Mouse (Mus musculus) forebrain, embryonic 12.5 days (tissue): Measurements from ENCODE around the gene Mief2. TPM values are rescaled to one million over a fixed set of nuclear protein-coding genes. Genes with fewer than 3 reads are reported as not detected.

Experiments used
- ATAC-seq: fragments of 200-750 bp; cut with Nextera tagmentation; 2 replicates; pipeline ENCODE4 v1.8.0; 2017; ENCODE audit warnings: moderate TSS enrichment; ENCODE audit not compliant: low FRiP score
- H3K27ac ChIP-seq: fragments of 300-500 bp; sonication (generic); 2 replicates; pipeline ENCODE4 v1.5.1; 2016; ENCODE audit warnings: mild to moderate bottlenecking
- H3K27me3 ChIP-seq: fragments of 300-500 bp; sonication (generic); 2 replicates; pipeline ENCODE4 v1.6.1; 2016; ENCODE audit warnings: mild to moderate bottlenecking
- H3K36me3 ChIP-seq: fragments of 300-500 bp; sonication (generic); replicated peaks from 2 replicates; pipeline ENCODE4 v1.6.1; 2016; ENCODE audit warnings: mild to moderate bottlenecking
- H3K4me1 ChIP-seq: fragments of 300-500 bp; sonication (generic); 2 replicates; pipeline ENCODE4 v1.6.1; 2016
- H3K4me2 ChIP-seq: fragments of 300-500 bp; sonication (generic); 2 replicates; pipeline ENCODE4 v1.6.1; 2016; ENCODE audit warnings: mild to moderate bottlenecking, moderate library complexity
- H3K4me3 ChIP-seq: fragments of 300-500 bp; sonication (generic); replicated peaks from 2 replicates; pipeline ENCODE4 v1.5.1; 2016; ENCODE audit warnings: mild to moderate bottlenecking
- H3K9ac ChIP-seq: fragments of 300-500 bp; sonication (generic); 2 replicates; pipeline ENCODE4 v1.6.1; 2016; ENCODE audit warnings: mild to moderate bottlenecking
- H3K9me3 ChIP-seq: fragments of 300-500 bp; sonication (generic); 2 replicates; pipeline ENCODE4 v1.6.1; 2016
- WGBS: fragments of 180-500 bp; shearing (Covaris S2); methylation state at CpG from one replicate; pipeline ENCODE4 v1.1.7; 2016; 5-methylcytosine and 5-hydroxymethylcytosine counted together
- polyA plus RNA-seq: library from polyadenylated mRNA; unstranded; fragments of >200 nt; fragmentation: Nextera tagmentation; extraction: Ambion mirVana; gene quantifications from 2 replicates; pipeline ENCODE4 v1.2.1, GENCODE M21; 2016

Mief2 gene
- polyA plus RNA-seq = 15.4 and 17.9 TPM in 2 replicates

DNA sequence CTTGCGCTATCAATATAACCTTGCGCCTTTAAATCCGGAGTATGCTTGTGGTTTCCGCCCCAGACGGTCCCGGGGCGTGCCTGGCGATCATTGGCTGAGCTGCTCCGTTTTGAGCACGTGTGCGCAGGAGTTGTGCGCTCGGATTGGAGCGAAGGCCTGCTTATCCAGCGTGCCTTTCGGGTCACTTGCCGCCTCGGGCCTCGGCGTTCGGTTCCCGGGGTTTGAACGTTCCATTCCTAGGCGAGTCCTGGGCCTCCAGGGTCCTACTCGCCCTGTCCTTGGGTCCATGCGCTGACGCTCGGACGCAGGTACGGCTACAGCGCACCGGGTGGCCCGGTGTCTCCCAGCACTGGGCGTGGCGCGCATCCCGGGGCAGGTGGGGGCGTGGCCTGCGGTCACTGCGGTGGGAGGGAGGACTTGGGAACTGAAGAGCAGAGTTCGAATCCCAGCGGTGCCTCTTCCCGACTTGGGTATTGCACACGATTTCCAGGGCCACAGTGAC, at the start of gene Mief2:
Gene Mief2 (plus strand): TSS at position 139 of the 502 bp plus-strand sequence.
- Histone ChIP-seq H3K4me2 (peak within 1 kb of the TSS; percentile 65), H3K36me3 (peaks cover 42% of the 10 kb centered on the region), H3K27me3 (no peaks in the 10 kb centered on the region), H3K9me3 (no peaks in the 10 kb centered on the region), H3K4me3 (peak within 1 kb of the TSS; percentile 80), H3K9ac (peak within 1 kb of the TSS; percentile 88), H3K4me1 (peaks cover 26% of the 10 kb centered on the region), H3K27ac (peak within 1 kb of the TSS; percentile 84)
- ATAC-seq = peak; percentile 93
- under 1% methylated on average over 44 of the region's 44 CpGs for WGBS

GRCm38 (mm10) chr11:60696165-60696564, 32.0 kb upstream of the Mief2 start:
- Histone ChIP-seq H3K9ac (no peak overlapping the region), H3K4me1 (peaks cover 17% of the 10 kb centered on the region), H3K27me3 (no peaks in the 10 kb centered on the region), H3K4me2 (no peak overlapping the region), H3K36me3 (no peaks in the 10 kb centered on the region), H3K27ac (no peak overlapping the region), H3K9me3 (no peaks in the 10 kb centered on the region), H3K4me3 (no peak overlapping the region)
- 74% methylated on average over 1 of the region's 1 CpGs for WGBS
- no peak for ATAC-seq

DNA sequence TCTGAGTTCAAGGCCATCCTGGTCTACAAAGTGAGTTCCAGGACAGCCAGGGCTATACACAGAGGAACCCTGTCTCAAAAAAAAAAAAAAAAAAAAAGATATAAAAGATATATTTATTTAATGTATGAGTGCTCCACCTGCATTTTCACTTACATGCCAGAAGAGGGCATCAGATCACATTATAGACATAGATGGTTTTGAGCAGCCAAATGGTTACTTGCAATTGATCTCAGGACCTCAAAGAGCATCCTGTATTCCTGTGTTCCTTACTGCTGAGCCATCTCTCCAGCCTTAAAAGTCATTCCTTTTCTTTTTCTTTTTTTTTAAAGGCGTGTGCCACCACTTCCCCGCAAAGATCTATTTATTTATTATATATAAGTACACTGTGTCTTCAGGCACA, 30.6 kb upstream of the Mief2 start:
- H3K4me3 ChIP-seq = no peak overlapping the region
- WGBS = 84% methylated on average over 2 of the region's 2 CpGs
- ATAC-seq = no peak
- H3K9ac ChIP-seq = no peak overlapping the region
- peaks cover 6% of the 10 kb centered on the region; the same call in 1 of the 2 replicates for H3K36me3 ChIP-seq
- H3K27me3 ChIP-seq = no peaks in the 10 kb centered on the region
- H3K9me3 ChIP-seq = no peaks in the 10 kb centered on the region
- peaks cover 31% of the 10 kb centered on the region for H3K4me1 ChIP-seq
- H3K27ac ChIP-seq = no peak overlapping the region
- H3K4me2 ChIP-seq = no peak overlapping the region

DNA sequence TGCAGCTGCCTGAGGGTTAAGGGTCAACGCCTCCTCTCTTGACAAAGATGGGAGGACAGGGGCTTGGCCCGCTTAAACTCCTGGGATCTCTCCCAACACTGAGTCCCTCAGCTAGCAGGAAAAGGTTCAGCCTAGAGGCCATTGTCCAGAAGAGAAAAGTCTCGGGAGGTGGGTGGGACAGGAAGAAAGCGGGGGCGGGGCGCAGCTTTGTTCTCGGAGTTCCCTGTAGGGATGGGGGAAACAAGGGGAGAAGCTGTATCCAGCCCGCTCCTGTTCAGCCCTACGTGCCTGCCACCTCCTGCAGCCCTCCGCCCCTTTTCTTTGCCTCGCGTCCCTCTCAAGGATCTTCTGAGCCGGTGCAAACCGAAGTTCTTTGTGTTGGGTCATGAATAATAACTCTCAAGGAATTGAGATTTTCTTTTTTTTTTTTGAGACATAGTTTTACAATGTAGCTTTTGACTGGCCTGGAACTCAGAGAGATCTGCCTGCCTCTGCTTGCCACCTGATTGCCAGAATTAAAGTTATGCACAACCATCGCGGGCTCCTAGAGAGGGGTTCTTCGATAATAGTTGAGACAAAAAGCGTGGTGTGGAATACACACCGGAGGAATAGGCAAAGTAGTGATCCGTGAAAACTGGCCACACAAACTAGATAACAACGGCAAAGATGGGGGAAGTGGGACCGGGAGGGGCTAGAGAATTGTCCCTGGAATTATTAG, 29.2 kb upstream of the Mief2 start:
- H3K9ac ChIP-seq = peak overlapping the region; percentile 93
- H3K4me1 ChIP-seq = peaks cover 45% of the 10 kb centered on the region
- H3K4me3 ChIP-seq = peak overlapping the region; percentile 86
- under 1% methylated on average over 22 of the region's 22 CpGs for WGBS
- peak overlapping the region; percentile 67 for H3K4me2 ChIP-seq
- H3K27me3 ChIP-seq = no peaks in the 10 kb centered on the region
- peak overlapping the region; percentile 95 for H3K27ac ChIP-seq
- peak; percentile 54 for ATAC-seq
- H3K36me3 ChIP-seq = peaks cover 13% of the 10 kb centered on the region; the same call in 1 of the 2 replicates
- H3K9me3 ChIP-seq = no peaks in the 10 kb centered on the region

- Histone ChIP-seq H3K36me3 (peaks cover 19% of the 10 kb centered on the region), H3K27me3 (no peaks in the 10 kb centered on the region), H3K4me1 (peaks cover 46% of the 10 kb centered on the region), H3K9me3 (no peaks in the 10 kb centered on the region), H3K9ac (peak within 1 kb of the TSS; percentile 93), H3K4me3 (peak within 1 kb of the TSS; percentile 86), H3K27ac (peak within 1 kb of the TSS; percentile 95), H3K4me2 (peak within 1 kb of the TSS; percentile 67)
- WGBS = under 1% methylated on average over 60 of the region's 73 CpGs
- peak; percentile 89 for ATAC-seq
These were observed 28.6 kb upstream of the Mief2 start, which contains the start of gene Llgl1 for GRCm38 (mm10) chr11:60699524-60700075. TSS of gene Llgl1 (plus strand) at chr11:60699723.

DNA sequence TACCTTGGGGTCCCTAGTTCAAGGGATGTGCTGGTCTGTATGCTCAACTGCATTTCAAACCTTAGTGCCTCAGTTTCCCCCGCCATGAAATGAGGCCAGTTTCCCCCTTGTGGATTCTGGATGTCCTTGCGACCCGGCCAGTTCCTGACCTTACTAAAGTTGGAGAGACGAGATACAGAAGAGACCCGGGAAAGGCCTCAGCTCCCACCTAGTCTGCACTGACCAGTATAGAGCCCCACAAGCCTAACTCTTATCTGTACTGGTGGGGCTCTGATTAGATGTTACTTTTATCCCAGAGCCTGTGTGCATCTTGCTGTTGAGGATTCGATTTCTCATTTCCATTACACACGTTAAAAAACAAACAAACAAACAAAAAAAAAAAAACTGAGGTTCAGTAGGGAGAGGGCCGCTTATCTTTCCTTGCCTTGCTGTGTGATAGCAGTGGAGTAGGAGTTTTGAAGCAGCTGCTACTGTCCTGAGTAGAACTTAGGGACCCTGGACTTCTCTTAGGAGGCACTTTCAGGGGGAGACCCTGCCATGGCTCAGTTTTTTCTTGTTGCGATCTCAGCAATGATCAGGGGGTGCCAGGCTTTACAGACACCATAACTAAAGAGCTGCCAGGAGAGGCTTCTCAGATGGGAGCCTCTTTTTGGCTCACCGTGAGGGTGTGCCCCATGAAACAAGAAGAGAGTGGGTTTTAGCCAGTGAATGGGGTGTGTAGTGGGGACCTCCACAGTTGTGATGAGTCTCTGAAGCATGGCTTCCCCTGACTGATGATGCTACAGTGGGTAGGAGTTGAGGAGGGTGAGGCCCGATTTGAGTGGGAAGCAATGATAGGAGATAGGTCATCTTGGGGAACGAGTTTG, 27.6 kb upstream of the Mief2 start:
- Histone ChIP-seq H3K36me3 (peaks cover 28% of the 10 kb centered on the region), H3K27ac (peak overlapping the region; percentile 95), H3K4me3 (peak overlapping the region; percentile 86), H3K9me3 (no peaks in the 10 kb centered on the region), H3K27me3 (no peaks in the 10 kb centered on the region), H3K4me2 (peak overlapping the region; percentile 67), H3K4me1 (peaks cover 46% of the 10 kb centered on the region), H3K9ac (peak overlapping the region; percentile 93)
- no peak for ATAC-seq
- WGBS = 28% methylated on average over 12 of the region's 12 CpGs

- Histone ChIP-seq H3K36me3 (peaks cover 39% of the 10 kb centered on the region), H3K9ac (peak overlapping the region; percentile 93), H3K4me2 (peak overlapping the region; percentile 67), H3K9me3 (no peaks in the 10 kb centered on the region), H3K4me3 (peak overlapping the region; percentile 86), H3K27me3 (no peaks in the 10 kb centered on the region), H3K4me1 (peaks cover 46% of the 10 kb centered on the region), H3K27ac (no peak overlapping the region)
- ATAC-seq = no peak
- 88% methylated on average over 2 of the region's 4 CpGs for WGBS
These were observed 26.6 kb upstream of the Mief2 start for GRCm38 (mm10) chr11:60701611-60702010.

- H3K4me1 ChIP-seq = peaks cover 46% of the 10 kb centered on the region
- H3K9me3 ChIP-seq = no peaks in the 10 kb centered on the region
- peak overlapping the region; percentile 28; the same call in 1 of the 2 replicates for H3K4me2 ChIP-seq
- peak; percentile 22; the same call in 1 of the 2 replicates for ATAC-seq
- WGBS = 24% methylated on average over 4 of the region's 4 CpGs
- H3K36me3 ChIP-seq = peaks cover 54% of the 10 kb centered on the region
- H3K27ac ChIP-seq = peak overlapping the region; percentile 36; the same call in 1 of the 2 replicates
- H3K27me3 ChIP-seq = no peaks in the 10 kb centered on the region
- H3K9ac ChIP-seq = 0 out of 2 replicates have a peak overlapping the region, but pooled peaks have one; percentile 17
- H3K4me3 ChIP-seq = no peak overlapping the region
These were observed 25.1 kb upstream of the Mief2 start for GRCm38 (mm10) chr11:60703131-60703530.

GRCm38 (mm10) chr11:60704023-60704880, 23.9 kb upstream of the Mief2 start:
- peaks cover 37% of the 10 kb centered on the region for H3K4me1 ChIP-seq
- H3K27me3 ChIP-seq = no peaks in the 10 kb centered on the region
- H3K9ac ChIP-seq = no peak overlapping the region
- ATAC-seq = no peak
- peaks cover 65% of the 10 kb centered on the region for H3K36me3 ChIP-seq
- WGBS = 94% methylated on average over 19 of the region's 19 CpGs
- no peak overlapping the region for H3K4me2 ChIP-seq
- H3K9me3 ChIP-seq = no peaks in the 10 kb centered on the region
- H3K27ac ChIP-seq = no peak overlapping the region
- H3K4me3 ChIP-seq = no peak overlapping the region

- Histone ChIP-seq H3K27me3 (no peaks in the 10 kb centered on the region), H3K4me3 (no peak overlapping the region), H3K36me3 (peaks cover 75% of the 10 kb centered on the region), H3K4me2 (no peak overlapping the region), H3K27ac (no peak overlapping the region), H3K9me3 (no peaks in the 10 kb centered on the region), H3K9ac (no peak overlapping the region), H3K4me1 (peaks cover 37% of the 10 kb centered on the region)
- 85% methylated on average over 3 of the region's 3 CpGs for WGBS
- no peak for ATAC-seq
These were observed 22.9 kb upstream of the Mief2 start for GRCm38 (mm10) chr11:60705255-60705654.

GRCm38 (mm10) chr11:60706076-60706475, 22.1 kb upstream of the Mief2 start:
- no peak overlapping the region for H3K9ac ChIP-seq
- 88% methylated on average over 7 of the region's 7 CpGs for WGBS
- H3K27me3 ChIP-seq = no peaks in the 10 kb centered on the region
- H3K27ac ChIP-seq = no peak overlapping the region
- no peaks in the 10 kb centered on the region for H3K9me3 ChIP-seq
- no peak overlapping the region for H3K4me3 ChIP-seq
- ATAC-seq = no peak
- H3K4me1 ChIP-seq = peaks cover 30% of the 10 kb centered on the region
- peaks cover 83% of the 10 kb centered on the region for H3K36me3 ChIP-seq
- H3K4me2 ChIP-seq = no peak overlapping the region
